Mouse (Mus musculus): ENCODE data around the gene Tnfsfm13. TPM values are rescaled to one million over a fixed set of nuclear protein-coding genes. Genes with fewer than 3 reads are reported as not detected.

Gene Tnfsfm13
- polyA plus RNA-seq, 1 experiment from 2014 or later: 1.1 TPM

DNA sequence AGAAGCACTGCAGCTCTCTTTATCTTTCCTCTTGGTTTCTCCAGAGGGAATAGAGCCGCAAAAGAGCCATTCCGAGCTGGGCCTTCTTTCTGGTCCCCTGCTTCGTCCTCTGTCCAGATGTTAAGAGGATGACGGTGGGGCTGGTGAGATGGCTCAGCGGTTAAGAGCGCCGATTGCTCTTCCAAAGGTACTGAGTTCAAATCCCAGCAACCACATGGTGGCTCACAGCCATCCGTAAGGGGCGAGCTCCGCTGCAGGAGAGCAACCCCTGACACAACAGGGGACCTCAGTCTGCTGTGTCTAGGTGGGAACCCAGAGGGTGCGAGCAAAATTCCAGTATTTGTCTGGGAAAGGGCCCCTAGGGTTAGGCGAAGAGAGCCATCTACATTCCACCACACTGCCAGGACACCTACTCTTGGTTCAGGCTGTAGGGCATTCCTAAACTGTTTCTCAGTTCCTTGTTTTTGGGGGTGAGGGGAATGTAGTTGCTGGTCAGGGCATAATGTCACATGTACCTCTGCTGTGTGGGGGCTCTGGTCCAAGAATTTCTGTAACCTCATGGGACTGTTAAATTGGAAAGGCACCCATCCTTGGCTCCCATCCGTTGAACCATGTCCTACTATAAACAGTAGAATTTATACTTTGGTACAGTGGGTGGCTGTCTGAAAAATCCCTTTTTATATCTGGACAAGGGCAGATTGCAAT is 32.8 kb downstream of the Tnfsfm13 start:
- Histone ChIP-seq H3K4me2 (ENCODE audit: low read depth, low read length) (peak overlapping the region; percentile 86), H3K36me3 (ENCODE audit: control insufficient read depth, insufficient read depth) (peaks cover 23% of the 10 kb centered on the region), H3K4me3 (ENCODE audit: low read depth, low read length) (peak overlapping the region; percentile 76), H3K9me3 (replicated peaks; ENCODE audit: control insufficient read depth, low read length) (no peaks in the 10 kb centered on the region), H3K4me1 (ENCODE audit: control insufficient read depth, low read depth, low read length) (peaks cover 22% of the 10 kb centered on the region), H3K9ac (ENCODE audit: low read depth, low read length) (peak overlapping the region; percentile 76), H3K27ac (ENCODE audit: low read length) (peak overlapping the region; percentile 96), H3K27me3 (ENCODE audit: control insufficient read depth, insufficient read depth, low read depth, low read length) (no peaks in the 10 kb centered on the region)
- ATAC-seq (ENCODE audit: low read depth): no peak
- WGBS (ENCODE audit: insufficient replicate concordance): 69% methylated on average over 13 of the region's 13 CpGs

DNA sequence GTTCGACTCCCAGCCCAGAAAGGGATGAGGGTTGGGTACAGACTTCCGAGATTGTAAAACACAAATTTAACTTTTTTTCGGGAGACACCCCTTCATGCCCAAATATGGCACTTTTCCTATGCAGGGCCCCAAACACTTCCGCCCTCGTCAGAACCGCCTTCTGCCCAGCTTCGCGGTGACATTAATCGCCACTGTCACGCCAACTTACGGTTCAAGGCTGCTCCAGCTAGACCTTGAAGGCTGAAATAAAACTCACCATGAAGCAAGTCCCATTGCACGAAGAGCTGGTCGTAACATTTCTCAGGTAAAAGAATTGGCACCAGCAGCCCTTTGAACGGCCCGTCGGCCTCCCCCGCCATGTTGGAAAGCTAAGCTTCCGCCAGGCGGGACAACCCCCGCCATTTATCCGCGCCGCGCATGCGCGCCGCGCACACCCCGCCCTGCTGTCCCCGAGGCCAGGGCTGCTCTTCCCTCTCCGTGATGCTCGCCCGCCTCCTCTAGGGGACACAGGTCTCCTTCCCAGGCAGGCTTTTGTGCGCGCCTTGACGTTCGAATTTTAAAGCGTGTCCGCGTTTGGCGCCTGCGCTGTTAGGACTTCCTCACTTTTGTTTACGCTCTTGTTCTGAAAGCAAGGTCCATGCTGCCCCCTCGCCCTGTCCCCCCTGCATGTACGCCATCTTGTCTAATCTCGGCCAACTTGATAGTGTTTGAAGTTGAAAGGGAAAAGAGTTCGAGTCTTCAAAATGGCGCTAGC is 33.5 kb downstream of the Tnfsfm13 start, which contains the start of gene Mpdu1:
Gene Mpdu1, minus strand, starts transcription at position 430 of the 754 bp plus-strand sequence.
- peak; percentile 95 for ATAC-seq (ENCODE audit: low read depth)
- Histone ChIP-seq H3K27ac (ENCODE audit: low read length) (peak within 1 kb of the TSS; percentile 96), H3K4me3 (ENCODE audit: low read depth, low read length) (peak within 1 kb of the TSS; percentile 76), H3K9ac (ENCODE audit: low read depth, low read length) (peak within 1 kb of the TSS; percentile 76), H3K9me3 (replicated peaks; ENCODE audit: control insufficient read depth, low read length) (no peaks in the 10 kb centered on the region), H3K4me2 (ENCODE audit: low read depth, low read length) (peak within 1 kb of the TSS; percentile 86), H3K27me3 (ENCODE audit: control insufficient read depth, insufficient read depth, low read depth, low read length) (no peaks in the 10 kb centered on the region), H3K36me3 (ENCODE audit: control insufficient read depth, insufficient read depth) (peaks cover 22% of the 10 kb centered on the region), H3K4me1 (ENCODE audit: control insufficient read depth, low read depth, low read length) (peaks cover 22% of the 10 kb centered on the region)
- WGBS (ENCODE audit: insufficient replicate concordance): 0% methylated on average over 48 of the region's 48 CpGs

DNA sequence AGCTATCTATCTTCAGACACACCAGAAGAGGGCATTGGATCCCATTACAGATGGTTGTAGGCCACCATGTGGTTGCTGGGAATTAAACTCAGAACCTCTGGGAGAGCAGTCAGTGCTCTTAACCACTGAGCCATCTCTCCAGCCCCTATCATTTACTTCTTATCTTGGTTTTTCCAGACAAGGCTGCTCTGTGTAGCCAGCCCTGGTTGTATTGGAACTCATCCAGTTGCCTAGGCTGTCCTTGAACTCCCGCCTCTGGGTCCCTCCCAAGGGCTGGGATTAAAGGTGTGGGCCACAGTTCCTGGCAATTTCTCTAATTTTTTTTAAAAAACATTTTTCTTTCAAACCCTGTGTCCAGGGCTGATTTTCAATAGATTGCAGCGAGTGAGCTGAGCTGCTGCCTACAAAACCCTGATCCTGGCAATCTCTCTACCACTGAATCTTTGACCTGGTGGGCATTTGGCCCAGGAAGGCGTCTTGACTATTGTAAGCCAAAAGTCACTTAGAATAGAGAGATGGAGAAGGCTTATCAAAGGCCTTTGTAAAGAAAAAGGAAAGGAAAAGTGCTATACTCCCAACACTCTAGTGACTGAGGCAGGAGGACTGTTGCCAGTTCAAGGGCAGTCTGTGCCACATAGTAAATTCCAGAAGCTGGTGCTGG is 34.5 kb downstream of the Tnfsfm13 start:
- Histone ChIP-seq H3K27ac (ENCODE audit: low read length) (peak overlapping the region; percentile 96), H3K4me1 (ENCODE audit: control insufficient read depth, low read depth, low read length) (peaks cover 30% of the 10 kb centered on the region), H3K36me3 (ENCODE audit: control insufficient read depth, insufficient read depth) (peaks cover 18% of the 10 kb centered on the region), H3K9ac (ENCODE audit: low read depth, low read length) (peak overlapping the region; percentile 76), H3K27me3 (ENCODE audit: control insufficient read depth, insufficient read depth, low read depth, low read length) (no peaks in the 10 kb centered on the region), H3K9me3 (replicated peaks; ENCODE audit: control insufficient read depth, low read length) (no peaks in the 10 kb centered on the region), H3K4me3 (ENCODE audit: low read depth, low read length) (peak overlapping the region; percentile 76), H3K4me2 (ENCODE audit: low read depth, low read length) (peak overlapping the region; percentile 86)
- no peak for ATAC-seq (ENCODE audit: low read depth)
- 39% methylated on average over 3 of the region's 3 CpGs for WGBS (ENCODE audit: insufficient replicate concordance)

- H3K27ac ChIP-seq (ENCODE audit: low read length): no peak overlapping the region
Measured at GRCm38 (mm10) chr11:69657462-69657881, 38.4 kb downstream of the Tnfsfm13 start.

DNA sequence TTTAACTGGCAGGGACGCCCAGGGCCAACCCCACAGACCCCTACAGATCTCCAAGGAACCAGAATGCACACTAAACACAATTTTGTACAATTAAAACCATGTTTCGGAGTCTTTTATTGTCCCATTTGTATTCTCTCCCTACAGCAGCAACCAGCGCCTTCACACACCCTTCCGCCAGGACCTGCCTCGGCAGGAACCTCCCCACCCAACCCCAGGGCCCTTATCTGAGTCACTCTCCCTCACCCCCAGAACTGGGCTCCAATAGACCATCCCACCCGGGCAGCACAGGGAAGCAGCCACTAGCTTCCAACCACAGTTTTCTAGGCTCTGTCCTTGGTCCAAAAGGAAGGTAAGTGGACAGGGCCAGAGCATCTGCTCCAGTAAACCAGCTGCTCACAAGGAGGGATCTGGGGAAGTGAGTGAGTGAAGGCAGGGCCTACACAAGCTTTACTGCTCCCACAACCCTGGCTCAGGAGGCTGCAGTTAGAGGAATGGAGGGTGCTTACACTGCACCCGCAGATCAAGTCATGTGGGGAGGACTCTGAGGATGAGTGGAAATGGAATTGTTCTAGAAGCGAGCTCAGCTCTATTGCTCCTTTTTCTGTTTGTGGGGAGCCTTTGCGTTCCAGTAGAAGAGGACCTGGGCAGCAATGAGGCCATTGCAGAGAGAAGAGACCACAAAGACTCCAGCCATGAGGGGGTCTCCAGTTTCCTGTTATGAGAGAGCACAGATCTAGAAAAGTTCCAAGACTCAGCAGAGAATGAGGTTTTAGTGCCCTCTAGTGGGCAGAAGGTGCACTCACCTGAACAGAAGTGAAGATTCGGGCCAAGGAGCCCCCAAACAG is 39.1 kb downstream of the Tnfsfm13 start:
- H3K27ac ChIP-seq (ENCODE audit: low read length): no peak overlapping the region
- H3K9ac ChIP-seq (ENCODE audit: low read depth, low read length): no peak overlapping the region
- no peak overlapping the region for H3K4me2 ChIP-seq (ENCODE audit: low read depth, low read length)
- peaks cover 18% of the 10 kb centered on the region for H3K36me3 ChIP-seq (ENCODE audit: control insufficient read depth, insufficient read depth)
- 0 out of 2 replicates have a peak, but pooled peaks have one; percentile 32 for ATAC-seq (ENCODE audit: low read depth)
- WGBS (ENCODE audit: insufficient replicate concordance): 52% methylated on average over 10 of the region's 10 CpGs
- H3K9me3 ChIP-seq (replicated peaks; ENCODE audit: control insufficient read depth, low read length): no peaks in the 10 kb centered on the region
- H3K4me3 ChIP-seq (ENCODE audit: low read depth, low read length): no peak overlapping the region
- no peaks in the 10 kb centered on the region for H3K27me3 ChIP-seq (ENCODE audit: control insufficient read depth, insufficient read depth, low read depth, low read length)
- H3K4me1 ChIP-seq (ENCODE audit: control insufficient read depth, low read depth, low read length): peaks cover 32% of the 10 kb centered on the region

More at GRCm38 (mm10) chr11:69657462-69657881, 38.4 kb downstream of the Tnfsfm13 start:
- no peak overlapping the region for H3K4me3 ChIP-seq (ENCODE audit: low read depth, low read length)
- H3K4me2 ChIP-seq (ENCODE audit: low read depth, low read length): no peak overlapping the region
- no peaks in the 10 kb centered on the region for H3K9me3 ChIP-seq (replicated peaks; ENCODE audit: control insufficient read depth, low read length)
- H3K36me3 ChIP-seq (ENCODE audit: control insufficient read depth, insufficient read depth): peaks cover 12% of the 10 kb centered on the region
- peaks cover 32% of the 10 kb centered on the region for H3K4me1 ChIP-seq (ENCODE audit: control insufficient read depth, low read depth, low read length)
- WGBS (ENCODE audit: insufficient replicate concordance): 80% methylated on average over 15 of the region's 15 CpGs
- no peaks in the 10 kb centered on the region for H3K27me3 ChIP-seq (ENCODE audit: control insufficient read depth, insufficient read depth, low read depth, low read length)
- H3K9ac ChIP-seq (ENCODE audit: low read depth, low read length): no peak overlapping the region
- no peak for ATAC-seq (ENCODE audit: low read depth)

DNA sequence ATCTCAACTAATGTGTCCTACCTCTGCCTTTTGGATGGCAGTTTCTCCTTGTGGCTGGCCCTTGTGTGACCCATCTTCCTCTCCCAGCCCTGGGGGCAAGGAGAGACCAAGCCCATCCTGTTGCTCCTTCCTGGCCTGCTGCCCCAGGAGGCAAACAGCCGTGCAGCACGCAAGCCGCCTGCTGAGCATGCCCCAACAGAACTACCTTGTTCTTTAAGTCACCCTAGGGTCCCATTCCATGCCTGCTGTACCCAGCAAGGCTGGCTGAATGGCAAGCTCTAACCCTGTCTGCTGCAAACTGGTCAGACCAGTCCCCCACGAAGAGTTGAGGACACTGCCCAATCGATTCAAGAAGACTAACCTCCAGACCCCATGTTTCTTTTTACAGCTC is 39.8 kb downstream of the Tnfsfm13 start:
- 82% methylated on average over 5 of the region's 5 CpGs for WGBS (ENCODE audit: insufficient replicate concordance)
- Histone ChIP-seq H3K27me3 (ENCODE audit: control insufficient read depth, insufficient read depth, low read depth, low read length) (no peaks in the 10 kb centered on the region), H3K4me2 (ENCODE audit: low read depth, low read length) (no peak overlapping the region), H3K27ac (ENCODE audit: low read length) (no peak overlapping the region), H3K9me3 (replicated peaks; ENCODE audit: control insufficient read depth, low read length) (no peaks in the 10 kb centered on the region), H3K4me3 (ENCODE audit: low read depth, low read length) (no peak overlapping the region), H3K9ac (ENCODE audit: low read depth, low read length) (no peak overlapping the region), H3K4me1 (ENCODE audit: control insufficient read depth, low read depth, low read length) (peaks cover 25% of the 10 kb centered on the region), H3K36me3 (ENCODE audit: control insufficient read depth, insufficient read depth) (peaks cover 24% of the 10 kb centered on the region)
- ATAC-seq (ENCODE audit: low read depth): no peak

DNA sequence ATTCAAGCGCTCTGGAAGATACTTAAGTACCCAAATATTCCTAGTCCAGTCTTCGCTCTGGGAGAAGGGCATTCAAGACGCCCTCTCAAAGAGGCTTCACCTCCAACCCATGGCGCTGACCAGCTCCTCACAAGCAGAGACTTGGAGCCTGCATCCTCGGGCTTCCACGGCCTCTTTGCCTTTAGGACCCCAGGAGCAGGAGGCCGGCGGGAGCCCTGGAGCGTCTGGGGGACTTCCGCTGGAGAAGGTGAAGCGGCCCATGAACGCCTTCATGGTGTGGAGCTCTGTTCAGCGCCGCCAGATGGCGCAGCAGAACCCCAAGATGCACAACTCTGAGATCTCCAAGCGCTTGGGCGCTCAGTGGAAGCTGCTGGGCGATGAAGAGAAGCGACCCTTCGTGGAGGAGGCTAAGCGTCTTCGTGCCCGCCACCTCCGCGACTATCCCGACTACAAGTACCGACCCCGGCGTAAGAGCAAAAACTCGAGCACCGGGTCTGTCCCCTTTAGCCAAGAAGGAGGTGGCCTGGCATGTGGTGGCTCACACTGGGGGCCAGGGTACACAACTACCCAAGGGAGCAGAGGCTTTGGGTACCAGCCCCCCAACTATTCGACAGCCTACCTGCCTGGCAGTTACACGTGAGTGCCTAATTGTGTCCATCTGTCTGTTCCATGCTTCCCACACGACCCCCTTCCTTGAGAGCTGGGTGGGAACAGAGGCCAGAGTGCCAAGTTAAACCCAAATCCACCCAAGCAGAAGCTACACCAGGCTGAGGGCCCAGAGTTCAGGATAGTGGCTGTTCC is 40.4 kb downstream of the Tnfsfm13 start, which contains the start of gene Sox15:
Gene Sox15, plus strand, starts transcription at position 51 of the 801 bp plus-strand sequence.
- Histone ChIP-seq H3K27ac (ENCODE audit: low read length) (0 out of 2 replicates have a peak within 1 kb of the TSS, but pooled peaks have one; percentile 8), H3K36me3 (ENCODE audit: control insufficient read depth, insufficient read depth) (peaks cover 30% of the 10 kb centered on the region)

More for the DNA sequence above, 40.4 kb downstream of the Tnfsfm13 start, which contains the start of gene Sox15:
- Histone ChIP-seq H3K9me3 (replicated peaks; ENCODE audit: control insufficient read depth, low read length) (no peaks in the 10 kb centered on the region), H3K4me2 (ENCODE audit: low read depth, low read length) (no peak within 1 kb of the TSS), H3K4me3 (ENCODE audit: low read depth, low read length) (no peak within 1 kb of the TSS), H3K9ac (ENCODE audit: low read depth, low read length) (no peak within 1 kb of the TSS), H3K27me3 (ENCODE audit: control insufficient read depth, insufficient read depth, low read depth, low read length) (no peaks in the 10 kb centered on the region), H3K4me1 (ENCODE audit: control insufficient read depth, low read depth, low read length) (peaks cover 21% of the 10 kb centered on the region)
- ATAC-seq (ENCODE audit: low read depth): peak; percentile 60
- 42% methylated on average over 34 of the region's 34 CpGs for WGBS (ENCODE audit: insufficient replicate concordance)
